Mouse (Mus musculus) heart, embryonic 11.5 days (tissue): Measurements from ENCODE around the gene Zc3hc1. TPM values are rescaled to one million over a fixed set of nuclear protein-coding genes. Genes with fewer than 3 reads are reported as not detected.
A peak's percentile ranks its signal among the peaks of the same experiment; 100 is the strongest.

ENCODE experiments used
- ATAC-seq: fragments of 200-750 bp; cut with Nextera tagmentation; replicated peaks from 2 replicates; pipeline ENCODE4 v1.8.0; 2017; ENCODE audit warnings: moderate library complexity; ENCODE audit not compliant: insufficient number of reproducible peaks, low FRiP score, low TSS enrichment
- H3K27ac ChIP-seq: fragments of 300-500 bp; sonication (generic); 2 replicates; pipeline ENCODE4 v1.5.1; 2014; ENCODE audit warnings: mild to moderate bottlenecking, low read depth, low read length
- H3K27me3 ChIP-seq: fragments of 300-500 bp; sonication (generic); 2 replicates; pipeline ENCODE4 v1.6.1; 2014; ENCODE audit warnings: mild to moderate bottlenecking, low read length, mixed read lengths; ENCODE audit not compliant: control insufficient read depth, insufficient read depth
- H3K36me3 ChIP-seq: fragments of 300-500 bp; sonication (generic); 2 replicates; pipeline ENCODE4 v1.6.1; 2014; ENCODE audit warnings: mild to moderate bottlenecking, low read length, moderate library complexity, mixed read lengths; ENCODE audit not compliant: control insufficient read depth, insufficient read depth
- H3K4me1 ChIP-seq: fragments of 300-500 bp; sonication (generic); 2 replicates; pipeline ENCODE4 v1.6.1; 2014; ENCODE audit warnings: low read length; ENCODE audit not compliant: control insufficient read depth, insufficient read depth
- H3K4me2 ChIP-seq: fragments of 300-500 bp; sonication (generic); 2 replicates; pipeline ENCODE4 v1.6.1; 2014; ENCODE audit warnings: mild to moderate bottlenecking, moderate library complexity
- H3K4me3 ChIP-seq: fragments of 300-500 bp; sonication (generic); 2 replicates; pipeline ENCODE4 v1.5.1; 2014; ENCODE audit warnings: low read depth, low read length
- H3K9ac ChIP-seq: fragments of 300-500 bp; sonication (generic); 2 replicates; pipeline ENCODE4 v1.6.1; 2014; ENCODE audit warnings: mild to moderate bottlenecking, low read depth, low read length, moderate library complexity
- H3K9me3 ChIP-seq: fragments of 300-500 bp; sonication (generic); replicated peaks from 2 replicates; pipeline ENCODE4 v1.6.1; 2016; ENCODE audit warnings: low read length; ENCODE audit not compliant: control insufficient read depth
- WGBS: fragments of 180-500 bp; shearing (Covaris S2); extraction: QIAGEN DNeasy Blood & Tissue Kit; methylation state at CpG from one replicate; pipeline ENCODE4 v1.1.7; 2014; ENCODE audit not compliant: insufficient replicate concordance; 5-methylcytosine and 5-hydroxymethylcytosine counted together
- polyA plus RNA-seq: library from polyadenylated mRNA; unstranded; fragments of >200 nt; fragmentation: Nextera tagmentation; extraction: Ambion mirVana; gene quantifications from 2 replicates; pipeline ENCODE4 v1.2.1, GENCODE M21; 2014

Zc3hc1 gene
- polyA plus RNA-seq, 1 experiment from 2014 or later = 54.6 TPM

- ATAC-seq = no peak
- WGBS = 48% methylated on average over 12 of the region's 12 CpGs
- H3K4me3 ChIP-seq = no peak overlapping the region
- H3K4me1 ChIP-seq = peaks cover 21% of the 10 kb centered on the region
- no peaks in the 10 kb centered on the region for H3K9me3 ChIP-seq
- peak overlapping the region; percentile 54 for H3K27ac ChIP-seq
- H3K36me3 ChIP-seq = peaks cover 2% of the 10 kb centered on the region; the same call in 1 of the 2 replicates
- H3K9ac ChIP-seq = no peak overlapping the region
- H3K4me2 ChIP-seq = no peak overlapping the region
- no peaks in the 10 kb centered on the region for H3K27me3 ChIP-seq
Measured at GRCm38 (mm10) chr6:30359762-30360509, 30.9 kb downstream of the Zc3hc1 start.

- peaks cover 22% of the 10 kb centered on the region for H3K4me1 ChIP-seq
- 21% methylated on average over 9 of the region's 9 CpGs for whole genome bisulfite sequencing
- H3K4me3 ChIP-seq = no peak overlapping the region
- no peaks in the 10 kb centered on the region for H3K36me3 ChIP-seq
- H3K9me3 ChIP-seq = no peaks in the 10 kb centered on the region
- H3K27me3 ChIP-seq = no peaks in the 10 kb centered on the region
- H3K4me2 ChIP-seq = no peak overlapping the region
- ATAC-seq = no peak
- H3K27ac ChIP-seq = no peak overlapping the region
- no peak overlapping the region for H3K9ac ChIP-seq
Measured at GRCm38 (mm10) chr6:30357561-30358177, 33.2 kb downstream of the Zc3hc1 start.

DNA sequence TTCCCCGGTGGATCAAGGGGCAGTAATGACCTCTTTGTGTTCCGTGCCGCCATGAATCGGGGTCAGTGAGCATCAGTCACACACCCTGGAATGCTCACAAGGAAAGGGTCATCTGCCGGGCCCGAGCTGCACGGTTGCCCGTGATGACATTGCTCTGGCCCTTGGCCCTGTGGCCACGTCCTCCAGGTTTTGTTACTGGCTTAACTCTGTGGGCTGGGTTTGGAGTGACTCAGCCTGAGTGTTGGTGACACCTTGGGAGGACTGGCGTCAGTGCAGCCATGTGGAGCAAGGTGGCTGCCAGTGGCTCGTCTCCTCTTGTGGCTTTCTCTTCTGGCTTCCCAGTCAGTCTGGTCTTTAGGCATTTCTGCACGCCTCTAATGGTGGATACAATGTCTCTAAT lies 34.1 kb downstream of the Zc3hc1 start:
- Histone ChIP-seq H3K36me3 (no peaks in the 10 kb centered on the region), H3K27me3 (no peaks in the 10 kb centered on the region), H3K4me3 (no peak overlapping the region), H3K4me1 (peaks cover 19% of the 10 kb centered on the region), H3K9me3 (no peaks in the 10 kb centered on the region), H3K9ac (no peak overlapping the region), H3K27ac (no peak overlapping the region), H3K4me2 (no peak overlapping the region)
- WGBS = 89% methylated on average over 12 of the region's 12 CpGs
- ATAC-seq = no peak

DNA sequence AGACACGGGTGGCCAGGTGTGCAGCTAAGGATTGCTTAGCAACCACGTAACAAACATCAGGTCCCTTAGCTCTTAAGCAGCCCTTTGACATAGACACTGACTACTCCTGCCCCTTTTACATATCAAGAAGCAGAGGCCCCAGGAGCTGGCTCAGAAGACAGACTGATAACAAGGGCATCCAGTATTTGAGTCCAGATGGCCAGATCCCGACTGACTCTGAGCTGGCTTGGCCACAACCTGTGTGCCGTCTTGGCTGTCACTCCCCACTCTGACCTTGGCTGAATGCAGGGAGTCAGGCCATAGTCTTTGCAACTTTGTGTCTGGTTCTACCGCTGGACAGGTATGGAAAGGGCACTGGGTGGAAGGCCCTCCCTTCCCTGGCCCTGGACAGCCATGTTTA lies 34.7 kb downstream of the Zc3hc1 start:
- Histone ChIP-seq H3K27me3 (no peaks in the 10 kb centered on the region), H3K27ac (no peak overlapping the region), H3K36me3 (no peaks in the 10 kb centered on the region), H3K4me1 (peaks cover 19% of the 10 kb centered on the region), H3K9ac (no peak overlapping the region), H3K9me3 (no peaks in the 10 kb centered on the region), H3K4me2 (no peak overlapping the region), H3K4me3 (no peak overlapping the region)
- 67% methylated on average over 5 of the region's 5 CpGs for WGBS
- no peak for ATAC-seq

- H3K4me1 ChIP-seq = peaks cover 19% of the 10 kb centered on the region
- H3K4me2 ChIP-seq = no peak overlapping the region
- no peak for ATAC-seq
- H3K4me3 ChIP-seq = no peak overlapping the region
- no peaks in the 10 kb centered on the region for H3K9me3 ChIP-seq
- no peak overlapping the region for H3K27ac ChIP-seq
- H3K27me3 ChIP-seq = no peaks in the 10 kb centered on the region
- H3K36me3 ChIP-seq = no peaks in the 10 kb centered on the region
- 58% methylated on average over 8 of the region's 8 CpGs for WGBS
- H3K9ac ChIP-seq = no peak overlapping the region
Measured at GRCm38 (mm10) chr6:30355701-30356100, 35.1 kb downstream of the Zc3hc1 start.

DNA sequence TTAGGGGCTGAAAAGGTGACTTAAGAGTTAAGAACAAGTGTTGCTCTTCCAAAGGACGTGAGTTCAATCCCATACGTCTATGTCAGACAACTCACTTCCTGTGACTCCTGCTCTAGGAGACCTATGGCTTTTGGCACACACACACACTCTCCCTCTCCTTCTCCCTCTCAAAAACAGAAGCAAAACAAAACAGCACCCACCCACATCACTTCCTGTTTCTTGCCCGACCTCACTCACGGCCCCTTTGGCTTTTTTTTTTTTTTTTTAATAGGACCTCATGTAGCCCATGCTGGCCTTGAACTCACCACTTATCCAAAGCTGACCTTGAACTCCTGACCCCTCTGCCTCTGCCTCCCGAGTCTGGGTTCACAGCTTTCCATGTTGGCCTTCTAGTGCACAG lies 36.1 kb downstream of the Zc3hc1 start:
- WGBS = 36% methylated on average over 5 of the region's 5 CpGs
- no peak overlapping the region for H3K27ac ChIP-seq
- no peak overlapping the region for H3K4me3 ChIP-seq
- H3K9ac ChIP-seq = no peak overlapping the region
- H3K36me3 ChIP-seq = no peaks in the 10 kb centered on the region
- no peaks in the 10 kb centered on the region for H3K27me3 ChIP-seq
- H3K9me3 ChIP-seq = no peaks in the 10 kb centered on the region
- no peak overlapping the region for H3K4me2 ChIP-seq
- no peak for ATAC-seq
- peaks cover 19% of the 10 kb centered on the region for H3K4me1 ChIP-seq

DNA sequence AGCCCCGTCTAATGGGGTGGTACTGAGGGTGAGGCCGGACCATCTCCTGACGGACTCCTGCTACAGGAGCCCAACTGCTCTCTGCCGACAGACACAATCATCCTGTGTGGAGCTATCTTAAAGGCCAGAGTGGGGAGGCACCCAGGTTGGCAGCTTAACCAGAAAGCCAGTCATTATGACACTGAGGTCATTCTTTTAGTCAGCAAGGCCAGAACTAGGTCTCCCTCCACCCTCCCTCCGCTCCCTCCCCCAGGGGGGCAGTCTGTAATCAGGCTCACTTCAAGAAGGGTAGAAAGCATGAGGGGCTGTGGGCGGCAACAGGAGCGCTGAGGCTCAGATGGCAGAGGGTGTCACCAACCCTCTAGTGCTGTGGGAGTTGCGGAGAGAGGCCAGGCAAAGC lies 37.2 kb downstream of the Zc3hc1 start:
- H3K9me3 ChIP-seq = no peaks in the 10 kb centered on the region

GRCm38 (mm10) chr6:30352762-30353161 lies 38.1 kb downstream of the Zc3hc1 start:
- WGBS = 52% methylated on average over 8 of the region's 8 CpGs
- H3K4me1 ChIP-seq = peaks cover 19% of the 10 kb centered on the region
- H3K9me3 ChIP-seq = no peaks in the 10 kb centered on the region

More for the DNA sequence above, 37.2 kb downstream of the Zc3hc1 start:
- ATAC-seq = no peak
- 43% methylated on average over 8 of the region's 8 CpGs for WGBS
- Histone ChIP-seq H3K4me3 (no peak overlapping the region), H3K9ac (no peak overlapping the region), H3K27me3 (no peaks in the 10 kb centered on the region), H3K4me2 (no peak overlapping the region), H3K4me1 (peaks cover 19% of the 10 kb centered on the region), H3K36me3 (no peaks in the 10 kb centered on the region), H3K27ac (no peak overlapping the region)

GRCm38 (mm10) chr6:30351290-30351689 lies 39.5 kb downstream of the Zc3hc1 start:
- no peaks in the 10 kb centered on the region for H3K9me3 ChIP-seq
- ATAC-seq = no peak
- 72% methylated on average over 9 of the region's 9 CpGs for WGBS
- H3K4me1 ChIP-seq = peaks cover 16% of the 10 kb centered on the region
- H3K9ac ChIP-seq = no peak overlapping the region
- no peak overlapping the region for H3K4me3 ChIP-seq
- H3K27me3 ChIP-seq = no peaks in the 10 kb centered on the region
- no peak overlapping the region for H3K27ac ChIP-seq
- no peak overlapping the region for H3K4me2 ChIP-seq
- H3K36me3 ChIP-seq = no peaks in the 10 kb centered on the region

More at GRCm38 (mm10) chr6:30352762-30353161, 38.1 kb downstream of the Zc3hc1 start:
- Histone ChIP-seq H3K27me3 (no peaks in the 10 kb centered on the region), H3K36me3 (no peaks in the 10 kb centered on the region), H3K9ac (no peak overlapping the region), H3K4me3 (no peak overlapping the region), H3K27ac (no peak overlapping the region), H3K4me2 (no peak overlapping the region)
- no peak for ATAC-seq
